Mouse (Mus musculus): ENCODE measurements around the gene Ccl22.

The Ccl22 gene

DNA sequence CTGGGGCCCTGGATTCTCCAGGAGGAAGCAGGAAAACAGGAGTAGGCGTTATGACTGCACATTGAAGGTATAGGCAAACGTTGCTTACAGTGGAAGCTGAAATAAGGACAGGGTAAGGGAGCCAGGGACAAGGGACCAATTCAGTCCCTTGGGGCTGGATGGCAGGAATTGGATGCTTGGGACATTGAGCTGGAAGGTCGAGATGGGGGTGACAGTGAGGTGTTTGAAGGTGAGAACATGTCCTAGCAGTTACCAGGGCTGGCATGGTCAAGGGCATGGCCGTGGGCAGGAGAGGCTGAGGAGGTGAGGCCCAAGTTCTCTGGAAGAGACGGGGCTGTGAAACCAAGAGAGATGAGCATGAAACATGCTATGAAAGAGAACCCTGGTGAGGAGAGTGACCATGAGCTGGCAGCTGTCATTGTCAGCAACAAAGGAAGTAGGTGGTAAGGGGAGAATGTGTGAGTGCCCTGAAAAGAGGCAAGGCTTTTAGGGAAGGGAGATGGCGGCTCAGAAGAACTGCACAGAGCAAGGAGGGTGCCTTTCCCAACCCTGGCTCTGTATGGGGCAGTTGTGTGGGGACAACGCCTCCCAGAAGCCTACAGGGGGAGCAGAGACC is 10.5 kb upstream of the Ccl22 start:
- no peak for DNase-seq (ENCODE audit: inconsistent ontology term)

DNA sequence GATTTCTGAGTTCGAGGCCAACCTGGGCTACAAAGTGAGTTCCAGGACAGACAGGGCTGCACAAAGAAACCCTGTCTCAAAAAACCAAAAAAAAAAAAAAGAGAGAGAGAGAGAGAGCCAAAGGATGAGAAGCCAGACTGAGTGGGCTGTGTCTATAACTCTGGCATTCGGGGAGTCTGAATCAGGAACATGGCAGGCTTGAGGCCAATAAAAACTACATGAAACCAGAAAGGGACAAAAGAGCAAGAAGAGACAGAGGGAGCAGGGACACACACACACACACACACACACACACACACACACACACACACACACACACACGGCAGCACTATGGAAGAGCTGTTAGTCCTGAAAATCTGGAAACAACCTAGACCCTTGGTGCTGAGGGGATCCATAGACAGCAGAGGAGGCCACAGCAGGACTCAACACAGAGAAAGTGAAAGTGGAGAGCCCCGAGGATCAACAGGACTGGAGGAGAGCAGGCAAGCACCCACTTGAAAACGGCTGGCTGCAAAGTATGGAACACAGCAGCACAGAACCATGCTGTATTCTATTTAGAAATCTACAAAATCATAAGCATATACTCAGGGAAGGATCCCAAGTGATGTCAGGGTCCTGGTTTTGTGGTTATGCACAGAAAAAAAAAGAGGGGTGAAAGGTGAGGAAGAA is 9.8 kb upstream of the Ccl22 start:
- peak; percentile 61 for DNase-seq (ENCODE audit: inconsistent ontology term)

- DNase-seq (ENCODE audit: inconsistent ontology term), result no peak
Observed at GRCm38 (mm10) chr8:94739829-94740228, 5.6 kb upstream of the Ccl22 start.

DNA sequence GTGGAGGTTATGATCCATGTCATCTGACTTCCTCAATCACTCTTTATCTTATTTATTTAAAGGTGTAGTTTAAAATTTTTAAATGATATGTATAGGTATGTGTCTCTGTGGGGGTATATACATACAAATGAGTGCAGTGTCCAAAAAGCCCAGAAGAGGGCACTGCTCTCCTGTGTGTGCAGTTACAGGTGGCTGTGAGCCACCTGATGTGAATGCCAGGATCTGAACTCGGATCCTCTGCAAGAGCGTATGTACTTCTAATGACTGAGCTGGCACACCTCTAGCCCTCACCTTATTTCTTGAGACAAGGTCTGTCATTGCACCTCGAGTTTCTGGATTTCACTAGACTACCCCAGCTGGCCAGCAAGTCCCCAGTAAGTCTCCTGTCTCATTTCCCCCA is 4.8 kb upstream of the Ccl22 start:
- DNase-seq (ENCODE audit: inconsistent ontology term), result no peak

GRCm38 (mm10) chr8:94741726-94742125 is 3.7 kb upstream of the Ccl22 start:
- no peak for DNase-seq (ENCODE audit: inconsistent ontology term)

GRCm38 (mm10) chr8:94744484-94744883 is 906 bp upstream of the Ccl22 start:
- DNase-seq (ENCODE audit: inconsistent ontology term), result no peak

DNA sequence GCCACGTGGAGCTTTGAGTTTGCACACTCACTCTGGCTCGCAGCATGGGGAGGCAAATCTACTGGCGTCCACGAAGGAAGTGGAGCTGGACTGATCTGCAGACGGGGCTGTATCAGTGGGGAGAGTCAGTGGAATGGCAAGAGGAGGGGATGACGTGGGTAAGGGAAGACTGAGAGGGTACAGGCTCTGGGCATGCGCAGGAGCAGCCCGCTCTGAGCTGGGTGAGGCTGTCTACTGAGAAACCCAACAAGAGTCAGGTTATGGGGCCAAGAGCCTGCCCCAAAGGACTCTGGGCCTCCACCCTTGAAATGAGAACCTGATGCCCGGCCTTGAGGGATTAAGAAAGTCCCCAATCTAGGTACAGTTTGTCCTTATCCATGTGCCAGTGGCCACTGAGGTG is 418 bp upstream of the Ccl22 start:
- no peak for DNase-seq (ENCODE audit: inconsistent ontology term)

- DNase-seq (ENCODE audit: inconsistent ontology term), result no peak
Observed at GRCm38 (mm10) chr8:94746832-94747231, 1.4 kb downstream of the Ccl22 start.

DNA sequence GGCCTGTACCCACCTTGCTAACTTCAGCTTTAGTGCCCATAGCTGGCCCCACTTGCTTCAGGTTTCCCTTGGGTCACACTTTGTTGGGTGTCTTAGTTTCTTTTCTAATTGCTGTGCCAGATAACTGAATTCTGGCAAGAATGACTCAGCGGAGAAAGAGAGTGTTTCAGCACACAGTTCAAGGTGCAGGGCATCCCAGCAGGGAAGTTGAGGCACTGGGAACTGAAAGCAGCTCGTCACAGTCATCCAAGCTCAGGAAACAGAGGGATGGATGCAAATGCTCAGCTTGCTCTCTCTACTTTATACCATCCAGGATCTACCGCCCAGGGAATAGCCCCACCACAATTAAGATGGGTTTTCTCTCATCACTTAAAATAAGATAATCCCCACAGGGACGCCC is 3.0 kb downstream of the Ccl22 start:
- DNase-seq (ENCODE audit: inconsistent ontology term), result no peak

DNA sequence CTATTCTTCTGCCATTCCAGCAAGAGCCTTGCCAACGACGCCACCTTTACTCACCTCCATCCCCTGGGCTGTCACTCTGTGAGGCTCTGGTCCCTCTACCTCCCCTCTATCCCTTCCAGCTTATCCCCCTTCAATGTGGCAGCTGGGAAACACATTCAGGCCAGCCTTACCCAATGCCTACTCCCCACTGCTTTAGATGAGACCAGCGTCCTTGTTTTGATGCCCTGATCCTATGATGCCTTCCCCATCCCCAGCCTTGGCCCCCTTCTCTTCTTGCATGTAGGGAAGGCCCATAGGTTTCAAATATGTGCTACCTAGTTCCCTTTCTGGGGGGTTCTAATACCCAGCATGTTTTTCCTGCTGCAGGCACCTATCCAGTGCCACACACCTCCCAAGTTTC is 4.6 kb downstream of the Ccl22 start:
- DNase-seq (ENCODE audit: inconsistent ontology term), result no peak

GRCm38 (mm10) chr8:94751023-94751849 is 5.8 kb downstream of the Ccl22 start:
- DNase-seq (ENCODE audit: inconsistent ontology term), result no peak

GRCm38 (mm10) chr8:94754006-94754405 is 8.6 kb downstream of the Ccl22 start:
- no peak for DNase-seq (ENCODE audit: inconsistent ontology term)

- DNase-seq (ENCODE audit: inconsistent ontology term), result peak; percentile 78
Observed at GRCm38 (mm10) chr8:94754486-94754885, 9.1 kb downstream of the Ccl22 start.

GRCm38 (mm10) chr8:94767035-94767434 is 21.6 kb downstream of the Ccl22 start:
- DNase-seq (ENCODE audit: inconsistent ontology term), result no peak

GRCm38 (mm10) chr8:94770945-94771344 is 25.6 kb downstream of the Ccl22 start:
- DNase-seq (ENCODE audit: inconsistent ontology term), result no peak

GRCm38 (mm10) chr8:94771941-94772670 is 26.7 kb downstream of the Ccl22 start, which contains the start of gene Cx3cl1:
Cx3cl1 (plus strand) TSS chr8:94772009.
- DNase-seq (ENCODE audit: inconsistent ontology term), result peak; percentile 95

DNA sequence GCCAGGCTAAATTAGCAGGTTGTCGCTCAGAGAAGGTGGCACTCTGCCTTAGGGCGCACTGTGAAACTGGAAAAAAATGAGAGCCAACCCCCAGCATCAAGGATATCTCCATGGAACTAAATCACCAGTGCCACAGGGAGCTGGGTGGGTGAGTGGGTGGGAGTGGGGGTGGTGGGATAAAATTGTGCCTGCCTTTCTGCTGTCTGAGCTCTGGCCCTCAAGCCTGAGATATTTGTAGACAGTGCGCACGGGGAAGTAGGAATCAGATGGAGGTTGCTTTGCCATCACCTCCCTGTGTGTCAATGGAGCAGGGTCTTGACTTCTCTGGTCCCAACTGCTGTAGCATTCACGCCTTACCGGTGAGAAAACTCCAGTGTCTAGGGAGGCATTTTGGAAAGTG is 27.7 kb downstream of the Ccl22 start:
- DNase-seq (ENCODE audit: inconsistent ontology term), result no peak

DNA sequence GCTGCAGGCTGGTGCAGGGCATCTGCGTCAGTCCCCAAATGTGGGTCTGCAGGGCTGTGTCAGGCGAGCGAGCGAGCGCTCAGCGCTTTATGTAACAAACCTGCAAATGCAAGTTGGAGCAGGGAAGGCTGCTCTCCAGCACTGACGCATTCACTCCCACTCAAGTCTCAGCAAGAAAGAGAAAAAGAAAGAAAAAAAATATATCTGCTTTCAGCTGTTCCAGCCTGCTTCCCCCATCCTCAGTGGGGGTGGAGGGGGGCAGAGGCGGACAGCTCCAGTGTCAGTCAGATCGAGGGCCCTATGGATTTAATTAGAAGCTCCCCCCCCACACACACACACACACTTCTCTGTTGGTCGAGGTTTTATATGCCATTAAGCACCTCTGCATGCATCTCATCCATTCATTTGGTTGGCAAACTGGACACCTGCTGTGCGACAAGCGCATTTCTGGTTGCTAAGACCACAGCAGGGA is 28.3 kb downstream of the Ccl22 start:
- no peak for DNase-seq (ENCODE audit: inconsistent ontology term)

DNA sequence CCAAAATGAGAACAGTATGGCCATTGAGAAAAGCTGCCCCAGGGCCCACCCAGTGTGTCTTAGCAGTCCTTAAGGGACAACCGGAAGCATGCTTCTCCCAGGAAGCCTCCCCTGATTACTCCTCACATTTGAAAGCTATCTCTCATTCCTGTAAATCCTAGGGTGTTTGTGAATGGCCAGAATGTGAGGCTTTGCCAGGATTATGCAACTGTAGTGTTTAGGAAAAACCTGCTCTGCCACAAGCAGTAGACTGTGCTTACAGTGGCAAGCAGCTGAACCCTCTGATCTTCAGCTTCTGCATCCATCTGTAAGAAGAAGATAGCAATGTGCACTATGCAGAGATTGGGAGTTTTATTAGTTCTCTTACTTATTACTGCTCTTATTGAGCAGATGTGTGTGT is 29.2 kb downstream of the Ccl22 start:
- DNase-seq (ENCODE audit: inconsistent ontology term), result no peak

- DNase-seq (ENCODE audit: inconsistent ontology term), result no peak
Observed at GRCm38 (mm10) chr8:94776346-94776745, 31.0 kb downstream of the Ccl22 start.

DNA sequence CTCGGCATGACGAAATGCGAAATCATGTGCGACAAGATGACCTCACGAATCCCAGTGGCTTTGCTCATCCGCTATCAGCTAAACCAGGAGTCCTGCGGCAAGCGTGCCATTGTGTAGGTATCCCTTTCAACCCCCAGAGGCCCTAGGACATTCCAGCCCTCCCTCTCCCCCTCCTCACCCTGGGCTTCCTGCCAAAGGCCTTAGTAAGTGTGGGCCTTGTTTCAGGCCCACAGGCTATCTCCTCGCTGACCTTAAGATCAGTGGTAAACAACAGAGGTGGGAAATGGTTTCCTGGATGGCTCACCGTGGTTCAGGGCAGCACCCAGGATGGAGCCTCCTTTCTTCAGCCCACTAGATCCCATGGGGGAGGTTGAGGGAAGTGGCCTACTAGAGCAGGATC is 32.6 kb downstream of the Ccl22 start:
- DNase-seq (ENCODE audit: inconsistent ontology term), result peak; percentile 63

GRCm38 (mm10) chr8:94778473-94778872 is 33.1 kb downstream of the Ccl22 start:
- no peak for DNase-seq (ENCODE audit: inconsistent ontology term)

Data from Muller cell, postnatal 12 days (primary cell).